Mouse (Mus musculus): Measurements from ENCODE around the gene Slx4ip. TPM values are rescaled to one million over a fixed set of nuclear protein-coding genes. Genes with fewer than 3 reads are reported as not detected.
A peak's percentile ranks its signal among the peaks of the same experiment; 100 is the strongest.

Slx4ip gene
- polyA plus RNA-seq, 1 experiment from 2014 or later = 2.8 TPM

DNA sequence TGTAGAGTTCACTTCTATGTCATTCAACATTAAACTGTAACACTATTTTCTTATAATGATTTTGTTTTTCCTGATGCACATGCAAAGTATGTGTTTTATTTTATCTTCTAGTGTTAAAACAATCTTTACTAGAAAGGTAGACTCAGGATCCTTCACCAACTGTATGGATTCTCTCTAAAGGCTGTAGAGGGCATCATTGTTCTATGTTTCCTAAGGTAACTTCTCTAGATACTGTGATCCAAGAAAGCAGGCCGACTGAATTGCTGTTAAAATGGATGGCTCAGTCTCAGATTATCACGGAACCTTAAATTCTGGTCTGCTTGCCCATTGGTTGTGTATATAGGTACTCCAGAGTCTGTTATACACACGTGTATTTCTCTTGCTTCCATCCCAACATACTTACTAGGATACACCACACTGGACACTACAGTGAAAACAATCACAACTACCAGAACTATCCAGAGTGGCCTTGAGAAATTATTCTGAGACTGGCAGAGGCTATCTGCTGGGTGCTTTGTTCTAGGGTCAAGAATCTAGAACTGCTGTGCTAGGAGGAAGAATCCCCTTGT, 23.4 kb downstream of the Slx4ip start:
- Histone ChIP-seq H3K4me1 (replicated peaks; ENCODE audit: control insufficient read depth, insufficient read depth, low read length) (no peaks in the 10 kb centered on the region), H3K27me3 (replicated peaks; ENCODE audit: control insufficient read depth, insufficient read depth, low read length) (no peaks in the 10 kb centered on the region), H3K27ac (ENCODE audit: low read depth, low read length) (no peak overlapping the region), H3K36me3 (ENCODE audit: control insufficient read depth, insufficient read depth) (no peaks in the 10 kb centered on the region), H3K4me2 (replicated peaks; ENCODE audit: low read depth) (no peak overlapping the region), H3K4me3 (ENCODE audit: low read depth, low read length) (no peak overlapping the region), H3K9me3 (ENCODE audit: control insufficient read depth) (no peaks in the 10 kb centered on the region), H3K9ac (ENCODE audit: low read depth, low read length) (no peak overlapping the region)
- ATAC-seq = peak; percentile 42
- peak; percentile 73 for TF ChIP-seq CTCF (IDR thresholded peaks at IDR 0.05; ENCODE audit: low read depth)
- 46% methylated on average over 3 of the region's 3 CpGs for WGBS

- no peak overlapping the region for H3K4me3 ChIP-seq (ENCODE audit: low read depth, low read length)
- H3K4me1 ChIP-seq (replicated peaks; ENCODE audit: control insufficient read depth, insufficient read depth, low read length) = peaks cover 3% of the 10 kb centered on the region
- no peak overlapping the region for H3K9ac ChIP-seq (ENCODE audit: low read depth, low read length)
- no peak overlapping the region for H3K27ac ChIP-seq (ENCODE audit: low read depth, low read length)
- H3K9me3 ChIP-seq (ENCODE audit: control insufficient read depth) = no peaks in the 10 kb centered on the region
- 93% methylated on average over 1 of the region's 1 CpGs for WGBS
- no peak for TF ChIP-seq CTCF (IDR thresholded peaks at IDR 0.05; ENCODE audit: low read depth)
- no peak for ATAC-seq
- H3K4me2 ChIP-seq (replicated peaks; ENCODE audit: low read depth) = no peak overlapping the region
- H3K27me3 ChIP-seq (replicated peaks; ENCODE audit: control insufficient read depth, insufficient read depth, low read length) = no peaks in the 10 kb centered on the region
- no peaks in the 10 kb centered on the region for H3K36me3 ChIP-seq (ENCODE audit: control insufficient read depth, insufficient read depth)
Measured at GRCm38 (mm10) chr2:136919433-136919832, 28.4 kb downstream of the Slx4ip start.

DNA sequence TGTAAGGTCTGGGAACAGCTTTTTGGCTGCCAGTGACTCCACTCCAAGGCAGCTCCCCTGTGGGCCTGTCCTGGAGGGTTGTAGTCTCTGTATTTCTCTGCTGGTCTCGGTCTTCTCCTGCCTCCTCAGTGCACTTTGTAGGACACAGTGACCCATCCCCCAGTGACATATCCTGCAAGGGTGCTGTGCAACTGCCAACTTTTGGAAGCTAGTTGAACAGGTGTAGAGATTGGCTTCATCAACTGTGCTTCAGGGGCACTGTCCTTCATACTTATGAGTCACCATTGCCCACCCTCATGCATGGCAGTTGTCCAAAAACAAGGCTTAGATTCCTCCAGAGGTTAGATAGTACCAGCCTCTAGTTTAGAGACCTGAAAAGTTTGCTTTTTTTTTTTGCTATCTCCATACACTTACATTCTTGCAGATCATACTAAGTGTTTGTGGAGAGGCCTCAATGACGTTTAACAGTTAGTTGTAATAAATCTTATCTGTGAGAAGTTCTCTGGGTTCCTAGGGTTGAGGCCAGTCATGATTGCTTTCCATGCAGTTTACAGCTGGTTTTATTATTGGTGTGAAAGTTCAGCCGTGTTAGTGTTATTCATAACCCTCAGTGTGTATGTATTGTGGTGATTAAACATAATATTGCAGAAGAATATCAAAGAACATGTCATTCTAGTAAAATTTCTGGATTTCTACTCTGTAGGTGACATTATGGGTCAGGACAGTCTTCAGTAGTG, 29.4 kb downstream of the Slx4ip start:
- Histone ChIP-seq H3K4me2 (replicated peaks; ENCODE audit: low read depth) (no peak overlapping the region), H3K27ac (ENCODE audit: low read depth, low read length) (peak overlapping the region; percentile 37; the same call in 1 of the 2 replicates)
- ATAC-seq = peak; percentile 94

GRCm38 (mm10) chr2:136921003-136921408, 30.0 kb downstream of the Slx4ip start:
- Histone ChIP-seq H3K27ac (ENCODE audit: low read depth, low read length) (0 out of 2 replicates have a peak overlapping the region, but pooled peaks have one; percentile 16), H3K36me3 (ENCODE audit: control insufficient read depth, insufficient read depth) (no peaks in the 10 kb centered on the region), H3K4me1 (replicated peaks; ENCODE audit: control insufficient read depth, insufficient read depth, low read length) (peaks cover 3% of the 10 kb centered on the region), H3K27me3 (replicated peaks; ENCODE audit: control insufficient read depth, insufficient read depth, low read length) (no peaks in the 10 kb centered on the region), H3K9me3 (ENCODE audit: control insufficient read depth) (no peaks in the 10 kb centered on the region), H3K9ac (ENCODE audit: low read depth, low read length) (no peak overlapping the region), H3K4me2 (replicated peaks; ENCODE audit: low read depth) (peak overlapping the region; percentile 43; the same call in 1 of the 2 replicates), H3K4me3 (ENCODE audit: low read depth, low read length) (no peak overlapping the region)
- no peak for TF ChIP-seq CTCF (IDR thresholded peaks at IDR 0.05; ENCODE audit: low read depth)
- WGBS = 29% methylated on average over 4 of the region's 4 CpGs
- peak; percentile 94 for ATAC-seq

More for the DNA sequence above, 29.4 kb downstream of the Slx4ip start:
- no peak overlapping the region for H3K9ac ChIP-seq (ENCODE audit: low read depth, low read length)
- H3K36me3 ChIP-seq (ENCODE audit: control insufficient read depth, insufficient read depth) = no peaks in the 10 kb centered on the region
- TF ChIP-seq CTCF (IDR thresholded peaks at IDR 0.05; ENCODE audit: low read depth) = no peak
- peaks cover 3% of the 10 kb centered on the region for H3K4me1 ChIP-seq (replicated peaks; ENCODE audit: control insufficient read depth, insufficient read depth, low read length)
- H3K27me3 ChIP-seq (replicated peaks; ENCODE audit: control insufficient read depth, insufficient read depth, low read length) = no peaks in the 10 kb centered on the region
- no peaks in the 10 kb centered on the region for H3K9me3 ChIP-seq (ENCODE audit: control insufficient read depth)
- H3K4me3 ChIP-seq (ENCODE audit: low read depth, low read length) = no peak overlapping the region
- WGBS = 32% methylated on average over 3 of the region's 3 CpGs

DNA sequence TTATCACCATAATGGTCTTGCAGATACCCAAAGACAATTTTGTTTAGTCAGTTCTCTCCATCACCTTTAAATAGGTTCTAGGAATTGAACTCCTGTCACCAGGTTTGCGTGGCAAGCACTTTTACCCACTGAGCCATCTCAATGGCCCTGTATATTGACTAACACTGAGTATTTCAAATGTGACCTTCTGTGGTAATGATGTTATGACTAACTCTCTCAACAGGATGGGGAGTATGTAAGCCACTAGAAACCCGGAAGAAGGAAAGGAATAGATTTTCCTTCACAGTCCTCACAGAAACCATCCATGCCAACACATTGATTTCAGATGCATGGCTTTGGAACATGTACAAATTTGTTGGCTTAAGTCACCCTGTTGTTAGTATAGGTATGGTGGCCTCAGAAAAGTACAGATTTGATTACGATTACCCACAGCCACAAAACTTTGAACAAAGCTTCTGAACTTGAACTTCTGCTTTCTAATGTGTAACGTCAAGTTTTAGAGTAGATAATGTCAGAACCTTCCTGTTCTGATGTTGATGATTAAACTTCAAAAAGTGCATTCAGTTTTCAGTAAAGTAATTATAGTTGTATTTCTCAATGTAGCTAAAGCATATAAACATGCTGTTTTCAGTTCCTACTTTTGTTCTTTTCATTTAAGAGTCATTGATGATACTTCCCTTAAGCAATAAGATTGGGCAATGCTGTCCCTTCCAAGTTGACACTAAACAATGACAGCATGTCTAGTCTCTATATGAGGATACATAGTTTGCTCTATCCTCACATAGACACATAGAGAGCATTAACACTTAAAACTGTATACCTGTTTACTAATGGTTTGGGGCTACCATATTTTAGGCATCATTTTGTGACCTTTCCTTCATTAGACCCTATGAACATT, 45.6 kb downstream of the Slx4ip start:
- H3K4me3 ChIP-seq (ENCODE audit: low read depth, low read length) = no peak overlapping the region
- H3K9ac ChIP-seq (ENCODE audit: low read depth, low read length) = no peak overlapping the region
- H3K9me3 ChIP-seq (ENCODE audit: control insufficient read depth) = no peaks in the 10 kb centered on the region
- no peaks in the 10 kb centered on the region for H3K36me3 ChIP-seq (ENCODE audit: control insufficient read depth, insufficient read depth)
- no peaks in the 10 kb centered on the region for H3K27me3 ChIP-seq (replicated peaks; ENCODE audit: control insufficient read depth, insufficient read depth, low read length)
- 84% methylated on average over 4 of the region's 4 CpGs for WGBS
- H3K4me2 ChIP-seq (replicated peaks; ENCODE audit: low read depth) = no peak overlapping the region
- TF ChIP-seq CTCF (IDR thresholded peaks at IDR 0.05; ENCODE audit: low read depth) = no peak
- H3K27ac ChIP-seq (ENCODE audit: low read depth, low read length) = no peak overlapping the region
- ATAC-seq = no peak
- H3K4me1 ChIP-seq (replicated peaks; ENCODE audit: control insufficient read depth, insufficient read depth, low read length) = no peaks in the 10 kb centered on the region

GRCm38 (mm10) chr2:136938249-136938648, 47.2 kb downstream of the Slx4ip start:
- no peak for ATAC-seq
- Histone ChIP-seq H3K4me1 (replicated peaks; ENCODE audit: control insufficient read depth, insufficient read depth, low read length) (no peaks in the 10 kb centered on the region), H3K9me3 (ENCODE audit: control insufficient read depth) (no peaks in the 10 kb centered on the region), H3K27ac (ENCODE audit: low read depth, low read length) (no peak overlapping the region), H3K27me3 (replicated peaks; ENCODE audit: control insufficient read depth, insufficient read depth, low read length) (no peaks in the 10 kb centered on the region), H3K4me2 (replicated peaks; ENCODE audit: low read depth) (no peak overlapping the region), H3K36me3 (ENCODE audit: control insufficient read depth, insufficient read depth) (no peaks in the 10 kb centered on the region), H3K9ac (ENCODE audit: low read depth, low read length) (no peak overlapping the region), H3K4me3 (ENCODE audit: low read depth, low read length) (no peak overlapping the region)
- WGBS = 95% methylated on average over 1 of the region's 1 CpGs
- TF ChIP-seq CTCF (IDR thresholded peaks at IDR 0.05; ENCODE audit: low read depth) = no peak

All from intestine, postnatal 0 days (tissue).